Mouse (Mus musculus) CH12.LX (cell line): ENCODE results near the gene Tspan5. TPM values are rescaled to one million over a fixed set of nuclear protein-coding genes. Genes with fewer than 3 reads are reported as not detected.

Experiments
- DNase-seq: peaks from one replicate; pipeline ENCODE4 v3.0.0-alpha.2; 2013; ENCODE audit errors: extremely low read depth
- H3K27ac ChIP-seq: 2 replicates; pipeline ENCODE4 v1.5.1; 2012; ENCODE audit warnings: low read depth, mild to moderate bottlenecking, control low read depth, moderate library complexity; ENCODE audit not compliant: insufficient read depth
- H3K27me3 ChIP-seq: replicated peaks from 2 replicates; pipeline ENCODE3; 2012; ENCODE audit warnings: inconsistent platforms
- H3K36me3 ChIP-seq, 2 experiments: replicated peaks in 1 of 2; 2 replicates each; pipeline versions ENCODE3 to v1.6.1; 2012; ENCODE audit warnings: inconsistent platforms in 1 of 2, low read length in 1 of 2, mild to moderate bottlenecking in 1 of 2, mixed read lengths in 1 of 2, moderate library complexity in 1 of 2; ENCODE audit not compliant: control insufficient read depth in 1 of 2, insufficient read depth in 1 of 2
- H3K4me1 ChIP-seq, 2 experiments: 2 replicates each; pipeline ENCODE4 v1.6.1; 2012; ENCODE audit warnings: inconsistent platforms in 1 of 2, moderate library complexity in 1 of 2; ENCODE audit not compliant: insufficient read depth in 2 of 2, control insufficient read depth in 1 of 2
- H3K4me2 ChIP-seq: 2 replicates; pipeline ENCODE4 v1.6.1; 2012; ENCODE audit warnings: low read depth, mild to moderate bottlenecking, control low read depth; ENCODE audit not compliant: poor library complexity, insufficient read depth, severe bottlenecking
- H3K4me3 ChIP-seq, 3 experiments: fragments of 150-350 bp in 1 of 3; sonication (generic) in 1 of 3; replicated peaks in 1 of 3; 2 replicates each; pipeline versions ENCODE3 to v1.5.1; 2011 to 2012; ENCODE audit warnings: low read depth in 2 of 3, low read length in 2 of 3, mild to moderate bottlenecking in 2 of 3, moderate library complexity in 2 of 3, control low read depth in 1 of 3, improper control_type of control experiment in 1 of 3, inconsistent platforms in 1 of 3, mixed read lengths in 1 of 3; ENCODE audit not compliant: poor library complexity in 1 of 3
- H3K79me2 ChIP-seq: replicated peaks from 2 replicates; pipeline ENCODE4 v1.6.1; 2012; ENCODE audit warnings: mild to moderate bottlenecking, moderate library complexity; ENCODE audit not compliant: control insufficient read depth, poor library complexity, insufficient read depth, severe bottlenecking; ENCODE audit errors: extremely low read depth
- H3K9ac ChIP-seq: 2 replicates; pipeline ENCODE4 v1.6.1; 2012; ENCODE audit warnings: low read depth, mild to moderate bottlenecking, control low read depth, moderate library complexity; ENCODE audit not compliant: insufficient read depth
- H3K9me3 ChIP-seq: replicated peaks from 2 replicates; pipeline ENCODE3; 2012; ENCODE audit warnings: low read length, inconsistent platforms, mixed read lengths
- CHD1 ChIP-seq: IDR thresholded peaks from 2 replicates; pipeline ENCODE4 v1.6.1; 2012; ENCODE audit warnings: low read depth, low read length, improper control_type of control experiment, inconsistent platforms
- E2F4 ChIP-seq: IDR thresholded peaks from 2 replicates; pipeline ENCODE4 v1.6.1; 2011; ENCODE audit warnings: low read depth, low read length, improper control_type of control experiment; ENCODE audit not compliant: insufficient replicate concordance
- EP300 ChIP-seq: IDR thresholded peaks from 2 replicates; pipeline ENCODE4 v1.6.1; 2011; ENCODE audit warnings: low read length, improper control_type of control experiment
- ETS1 ChIP-seq: conservative IDR thresholded peaks from 2 replicates; pipeline ENCODE4 v1.6.1; 2012; ENCODE audit warnings: low read depth, mild to moderate bottlenecking, inconsistent platforms, low read length, improper control_type of control experiment, moderate library complexity
- IRF4 ChIP-seq: IDR thresholded peaks from 2 replicates; pipeline ENCODE4 v1.6.1; 2014; ENCODE audit warnings: low read depth, mild to moderate bottlenecking, inconsistent platforms, low read length, improper control_type of control experiment
- JUN ChIP-seq: IDR thresholded peaks from 2 replicates; pipeline ENCODE4 v1.6.1; 2011; ENCODE audit warnings: low read depth, mild to moderate bottlenecking, low read length, improper control_type of control experiment, moderate library complexity; ENCODE audit not compliant: insufficient read depth
- JUND ChIP-seq: conservative IDR thresholded peaks from 2 replicates; pipeline ENCODE4 v1.6.1; 2011; ENCODE audit warnings: low read depth, low read length, improper control_type of control experiment
- MYC ChIP-seq: IDR thresholded peaks from 2 replicates; pipeline ENCODE4 v1.6.1; 2011; ENCODE audit warnings: low read depth, mild to moderate bottlenecking, improper control_type of control experiment, low read length
- NELFE ChIP-seq: IDR thresholded peaks from 2 replicates; pipeline ENCODE4 v1.6.1; 2011; ENCODE audit warnings: low read depth, low read length, improper control_type of control experiment
- PAX5 ChIP-seq: IDR thresholded peaks from 2 replicates; pipeline ENCODE4 v1.6.1; 2012; ENCODE audit warnings: low read length, inconsistent platforms, mixed read lengths
- POLR2AphosphoS2 ChIP-seq: IDR thresholded peaks from 2 replicates; pipeline ENCODE4 v1.6.1; 2011; ENCODE audit warnings: low read depth, low read length, improper control_type of control experiment
- RAD21 ChIP-seq: IDR thresholded peaks from 2 replicates; pipeline ENCODE4 v1.6.1; 2011; ENCODE audit warnings: low read depth, mild to moderate bottlenecking, low read length, improper control_type of control experiment, moderate library complexity
- RCOR1 ChIP-seq: conservative IDR thresholded peaks from 2 replicates; pipeline ENCODE4 v1.6.1; 2012; ENCODE audit warnings: low read depth, mild to moderate bottlenecking, inconsistent platforms, low read length, improper control_type of control experiment
- SMC3 ChIP-seq: IDR thresholded peaks from 2 replicates; pipeline ENCODE4 v1.6.1; 2011; ENCODE audit warnings: low read depth, low read length, improper control_type of control experiment
- TCF12 ChIP-seq: IDR thresholded peaks from 2 replicates; pipeline ENCODE4 v1.6.1; 2014; ENCODE audit warnings: low read depth, mild to moderate bottlenecking, inconsistent platforms, low read length, improper control_type of control experiment
- UBTF ChIP-seq: IDR thresholded peaks from 2 replicates; pipeline ENCODE4 v1.6.1; 2012; ENCODE audit warnings: low read depth, mild to moderate bottlenecking, inconsistent platforms, low read length, improper control_type of control experiment, moderate library complexity
- USF1 ChIP-seq: IDR thresholded peaks from 2 replicates; pipeline ENCODE4 v1.6.1; 2014; ENCODE audit warnings: low read depth, mild to moderate bottlenecking, inconsistent platforms, low read length, improper control_type of control experiment
- USF2 ChIP-seq: conservative IDR thresholded peaks from 2 replicates; pipeline ENCODE4 v1.6.1; 2011; ENCODE audit warnings: low read depth, low read length, improper control_type of control experiment
- ZC3H11A ChIP-seq: IDR thresholded peaks from 2 replicates; pipeline ENCODE4 v1.6.1; 2012; ENCODE audit warnings: low read depth, mild to moderate bottlenecking, inconsistent platforms, low read length, improper control_type of control experiment
- ZNF384 ChIP-seq: IDR thresholded peaks from 2 replicates; pipeline ENCODE4 v1.6.1; 2012; ENCODE audit warnings: low read depth, low read length, improper control_type of control experiment, inconsistent platforms
- dilution Hi-C: fragments of 300-500 bp; cut with MboI; formaldehyde crosslinking; loops from 2 replicates; pipeline ENCODE4 v1.14.3; 2020; ENCODE audit warnings: low sequenced_read_pairs; ENCODE audit not compliant: extremely low pct_unique_long_range_greater_than_20kb, extremely low pct_ligation_motif_present
- in situ Hi-C: fragments of 300-500 bp; cut with MboI; formaldehyde crosslinking; loops from 3 replicates; pipeline ENCODE4 v1.14.3; 2019; ENCODE audit warnings: low sequenced_read_pairs, low pct_ligation_motif_present, low pct_unique_long_range_greater_than_20kb, mixed read lengths
- polyA plus RNA-seq: library from polyadenylated mRNA; unstranded; fragments of >175 nt; gene quantifications from 2 replicates; pipeline ENCODE4 v1.2.1, GENCODE M21; 2012; ENCODE audit warnings: low read depth; ENCODE audit not compliant: insufficient read length
- total RNA-seq, 2 experiments: library from RNA; depleted of rRNA; stranded (reverse); fragments of 300-350 nt in 1 of 2; fragments of >200 nt in 1 of 2; gene quantifications; 2 replicates each; pipeline ENCODE4 v1.2.3; 2012 to 2014

Gene Tspan5
- total and polyA plus RNA-seq, 3 experiments: 17.2 to 43.1 (median 25.9) TPM

- Histone ChIP-seq H3K4me3 (no peak overlapping the region), H3K27me3 (no peaks in the 10 kb centered on the region), H3K9me3 (no peaks in the 10 kb centered on the region), H3K27ac (no peak overlapping the region), H3K79me2 (no peaks in the 10 kb centered on the region), H3K4me1 (0 out of 4 replicates have a peak, but pooled peaks cover 0 to 3% of the 10 kb centered on the region in 2 experiments), H3K9ac (no peak overlapping the region), H3K4me2 (no peak overlapping the region), H3K36me3 (peaks cover 5 to 34% of the 10 kb centered on the region in 2 experiments)
- no peak for DNase-seq
- in situ Hi-C loops: no loop called here
- dilution Hi-C loops: no loop called here
- TF ChIP-seq USF1 (no peak), PAX5 (no peak), NELFE (no peak), CHD1 (no peak), USF2 (no peak), EP300 (no peak), MYC (no peak), TCF12 (no peak), RCOR1 (no peak), IRF4 (no peak), JUN (no peak), POLR2AphosphoS2 (no peak), JUND (no peak), ZC3H11A (no peak), RAD21 (no peak), SMC3 (no peak), ZNF384 (no peak), UBTF (no peak), E2F4 (no peak), ETS1 (no peak)
Observed at GRCm38 (mm10) chr3:138955220-138955619, 213.2 kb downstream of the Tspan5 start.

Other genes starting within 250 kb of the Tspan5 start
- gene Eif4e, start 216.0 kb upstream of the Tspan5 start, total RNA-seq (2012; rRNA removed): 490 and 629 TPM in 2 replicates
- gene Eif4e, start 216.0 kb upstream of the Tspan5 start, total RNA-seq (2014; rRNA removed): 590 and 677 TPM in 2 replicates
- 850 and 889 TPM in 2 replicates for gene Eif4e, start 216.0 kb upstream of the Tspan5 start, polyA plus RNA-seq